Mouse (Mus musculus) stomach, embryonic 14.5 days (tissue): Measurements from ENCODE around the gene Rab25. TPM values are rescaled to one million over a fixed set of nuclear protein-coding genes. Genes with fewer than 3 reads are reported as not detected.
A peak's percentile ranks its signal among the peaks of the same experiment; 100 is the strongest.

Experiments
- ATAC-seq: fragments of 200-750 bp; cut with Nextera tagmentation; 2 replicates; pipeline ENCODE4 v1.8.0; 2017; ENCODE audit warnings: low read depth, moderate TSS enrichment; ENCODE audit not compliant: insufficient number of reproducible peaks, insufficient read depth, low FRiP score
- H3K27ac ChIP-seq: fragments of 300-500 bp; sonication (generic); 2 replicates; pipeline ENCODE4 v1.5.1; 2014; ENCODE audit warnings: mild to moderate bottlenecking, low read length, moderate library complexity, mixed read lengths
- H3K27me3 ChIP-seq: fragments of 300-500 bp; sonication (generic); 2 replicates; pipeline ENCODE4 v1.6.1; 2014; ENCODE audit warnings: low read length, control low read depth, mixed read lengths; ENCODE audit not compliant: control insufficient read depth, insufficient read depth
- H3K36me3 ChIP-seq: fragments of 300-500 bp; sonication (generic); 2 replicates; pipeline ENCODE4 v1.6.1; 2014; ENCODE audit warnings: mild to moderate bottlenecking, control low read depth, low read length, moderate library complexity, mixed read lengths; ENCODE audit not compliant: control insufficient read depth, insufficient read depth
- H3K4me1 ChIP-seq: fragments of 300-500 bp; sonication (generic); 2 replicates; pipeline ENCODE4 v1.6.1; 2014; ENCODE audit warnings: low read length, control low read depth, mixed read lengths; ENCODE audit not compliant: control insufficient read depth, insufficient read depth
- H3K4me2 ChIP-seq: fragments of 300-500 bp; sonication (generic); replicated peaks from 2 replicates; pipeline ENCODE4 v1.6.1; 2014; ENCODE audit warnings: low read depth, low read length, control low read depth
- H3K4me3 ChIP-seq: fragments of 300-500 bp; sonication (generic); 2 replicates; pipeline ENCODE4 v1.5.1; 2014; ENCODE audit warnings: low read depth, low read length, control low read depth
- H3K9ac ChIP-seq: fragments of 300-500 bp; sonication (generic); replicated peaks from 2 replicates; pipeline ENCODE4 v1.6.1; 2014; ENCODE audit warnings: low read depth, mild to moderate bottlenecking, control low read depth, low read length, moderate library complexity, mixed read lengths
- H3K9me3 ChIP-seq: fragments of 300-500 bp; sonication (generic); 2 replicates; pipeline ENCODE4 v1.6.1; 2016; ENCODE audit warnings: low read depth, low read length, control low read depth; ENCODE audit not compliant: control insufficient read depth
- WGBS: fragments of 180-500 bp; shearing (Covaris S2); extraction: QIAGEN DNeasy Blood & Tissue Kit; methylation state at CpG from one replicate; pipeline ENCODE4 v1.1.7; 2014; 5-methylcytosine and 5-hydroxymethylcytosine counted together
- polyA plus RNA-seq: library from polyadenylated mRNA; unstranded; fragments of >200 nt; fragmentation: Nextera tagmentation; extraction: Ambion mirVana; gene quantifications from 2 replicates; pipeline ENCODE4 v1.2.1, GENCODE M21; 2014

The Rab25 gene
- polyA plus RNA-seq, 1 experiment from 2014 or later, result 57.0 TPM

DNA sequence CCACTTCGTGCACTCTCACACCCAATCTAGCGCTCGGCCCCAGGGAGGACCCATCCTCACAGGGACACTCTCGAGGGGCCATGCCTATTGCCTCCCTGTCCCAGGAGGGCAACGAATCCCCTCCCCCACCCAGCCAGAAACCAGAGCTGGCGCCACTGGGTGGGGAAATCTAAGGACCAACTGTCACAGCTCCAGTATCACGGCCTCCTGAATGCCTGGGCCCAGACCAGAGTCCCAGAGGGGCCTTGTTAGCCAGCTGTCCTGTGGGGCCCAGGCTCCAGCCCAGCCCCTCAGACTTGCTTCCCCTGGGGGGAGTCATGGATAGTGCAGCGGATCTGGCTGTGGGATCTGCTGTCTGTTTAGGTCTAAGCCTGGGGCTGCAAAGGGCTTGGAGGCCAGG lies 20.5 kb downstream of the Rab25 start:
- Histone ChIP-seq H3K9ac (peak overlapping the region; percentile 10; the same call in 1 of the 2 replicates), H3K4me3 (no peak overlapping the region), H3K4me1 (peaks cover 29% of the 10 kb centered on the region), H3K4me2 (0 out of 2 replicates have a peak overlapping the region, but pooled peaks have one; percentile 7), H3K27ac (peak overlapping the region; percentile 11; the same call in 1 of the 2 replicates), H3K9me3 (no peaks in the 10 kb centered on the region), H3K27me3 (no peaks in the 10 kb centered on the region), H3K36me3 (peaks cover 9% of the 10 kb centered on the region; the same call in 1 of the 2 replicates)
- ATAC-seq, result no peak
- WGBS, result 36% methylated on average over 8 of the region's 8 CpGs

DNA sequence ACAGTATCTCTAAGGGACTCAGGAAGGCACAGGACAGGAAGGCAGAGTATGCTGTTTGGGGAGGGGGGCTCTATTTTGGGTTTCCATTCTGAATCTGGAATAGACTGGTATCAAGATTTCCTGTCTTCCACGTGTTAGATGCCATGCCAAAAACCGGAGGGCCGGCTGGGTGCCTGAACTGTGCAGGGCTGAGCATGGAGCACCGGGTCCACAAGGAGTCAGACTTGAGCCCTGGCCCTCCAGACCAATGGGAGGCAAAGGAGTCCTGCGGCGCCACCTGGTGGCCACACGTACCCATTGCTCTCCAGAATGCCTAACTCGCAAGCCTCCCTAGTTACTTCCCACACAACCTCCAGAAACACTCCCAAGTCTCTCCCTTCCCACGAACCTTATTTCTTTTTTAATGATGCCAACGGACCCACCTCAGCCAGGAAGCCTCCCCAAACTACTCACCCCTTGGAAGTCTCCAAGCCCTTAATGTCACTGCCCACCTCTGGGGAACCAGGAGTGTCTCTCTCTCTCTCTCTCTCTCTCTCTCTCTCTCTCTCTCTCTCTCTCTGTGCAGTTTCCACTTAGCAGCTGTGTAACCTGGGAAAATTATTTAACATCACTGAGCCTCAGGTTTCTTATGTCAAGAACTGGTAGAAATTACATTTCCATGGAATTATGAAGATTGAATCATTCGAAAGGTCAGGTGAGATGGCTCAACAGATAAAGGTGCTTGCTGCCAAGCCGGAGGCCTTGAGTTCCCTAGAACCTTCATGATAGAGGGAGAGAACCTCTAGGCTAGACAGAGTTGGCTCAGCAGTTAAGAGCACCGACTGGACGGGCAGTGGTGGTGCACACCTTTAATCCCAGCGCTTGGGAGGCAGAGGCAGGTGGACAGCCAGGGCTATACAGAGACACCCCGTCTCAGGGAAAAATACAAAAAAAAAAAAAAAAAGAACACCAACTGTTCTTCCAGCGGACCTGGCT lies 21.7 kb downstream of the Rab25 start:
- no peak overlapping the region for H3K4me2 ChIP-seq
- ATAC-seq, result peak; percentile 80
- H3K9me3 ChIP-seq, result no peaks in the 10 kb centered on the region
- no peaks in the 10 kb centered on the region for H3K27me3 ChIP-seq
- H3K4me1 ChIP-seq, result peaks cover 29% of the 10 kb centered on the region
- peaks cover 9% of the 10 kb centered on the region; the same call in 1 of the 2 replicates for H3K36me3 ChIP-seq
- 34% methylated on average over 17 of the region's 17 CpGs for WGBS
- H3K4me3 ChIP-seq, result no peak overlapping the region
- H3K9ac ChIP-seq, result no peak overlapping the region
- H3K27ac ChIP-seq, result no peak overlapping the region

DNA sequence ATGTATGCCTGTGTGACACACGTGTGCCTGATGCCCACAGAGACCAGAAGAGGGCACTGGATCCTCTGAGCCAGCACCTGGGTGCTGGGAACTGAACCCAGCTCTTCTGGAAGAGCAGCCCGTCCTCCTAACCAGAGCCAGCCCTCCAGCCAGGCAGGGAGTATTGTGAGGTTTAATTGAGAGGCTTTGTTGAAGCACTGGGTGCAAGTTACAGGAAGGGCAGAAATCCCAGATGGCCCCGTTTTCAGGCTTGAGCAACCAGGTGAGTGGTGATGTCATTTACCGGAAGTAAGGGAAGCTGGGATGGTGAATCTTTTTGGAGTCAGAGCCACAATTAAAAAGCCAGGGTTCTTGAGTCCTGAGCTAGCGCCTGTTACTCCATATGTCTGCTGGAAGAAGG lies 23.1 kb downstream of the Rab25 start:
- no peak overlapping the region for H3K9ac ChIP-seq
- no peak overlapping the region for H3K4me3 ChIP-seq
- peaks cover 9% of the 10 kb centered on the region; the same call in 1 of the 2 replicates for H3K36me3 ChIP-seq
- no peaks in the 10 kb centered on the region for H3K9me3 ChIP-seq
- peaks cover 24% of the 10 kb centered on the region for H3K4me1 ChIP-seq
- H3K27me3 ChIP-seq, result no peaks in the 10 kb centered on the region
- no peak overlapping the region for H3K27ac ChIP-seq
- WGBS, result 92% methylated on average over 5 of the region's 5 CpGs
- H3K4me2 ChIP-seq, result no peak overlapping the region
- no peak for ATAC-seq

DNA sequence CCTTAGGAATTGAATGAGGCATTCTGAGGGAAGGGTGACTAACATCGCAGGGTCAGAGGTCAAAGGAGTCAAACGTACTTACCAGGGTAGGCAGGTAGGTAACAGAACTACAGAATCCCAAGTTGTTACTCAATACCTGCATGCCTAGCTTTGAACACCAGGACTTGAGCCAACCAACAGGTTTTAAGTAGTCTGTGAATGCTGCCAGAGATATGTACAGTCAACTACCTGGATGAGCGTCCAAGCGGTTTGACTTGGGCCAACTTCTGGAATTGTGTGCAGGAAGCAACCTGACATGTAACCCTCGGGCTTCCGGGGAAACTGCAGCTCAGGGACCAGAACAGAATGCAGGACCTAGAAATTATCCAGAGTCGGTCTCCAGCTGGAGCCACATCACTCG lies 25.1 kb downstream of the Rab25 start:
- H3K36me3 ChIP-seq, result peaks cover 9% of the 10 kb centered on the region; the same call in 1 of the 2 replicates
- no peaks in the 10 kb centered on the region for H3K27me3 ChIP-seq
- no peaks in the 10 kb centered on the region for H3K9me3 ChIP-seq
- H3K4me3 ChIP-seq, result no peak overlapping the region
- WGBS, result 82% methylated on average over 8 of the region's 8 CpGs
- H3K9ac ChIP-seq, result no peak overlapping the region
- H3K27ac ChIP-seq, result no peak overlapping the region
- no peak for ATAC-seq
- peaks cover 10% of the 10 kb centered on the region; the same call in 1 of the 2 replicates for H3K4me1 ChIP-seq
- no peak overlapping the region for H3K4me2 ChIP-seq

DNA sequence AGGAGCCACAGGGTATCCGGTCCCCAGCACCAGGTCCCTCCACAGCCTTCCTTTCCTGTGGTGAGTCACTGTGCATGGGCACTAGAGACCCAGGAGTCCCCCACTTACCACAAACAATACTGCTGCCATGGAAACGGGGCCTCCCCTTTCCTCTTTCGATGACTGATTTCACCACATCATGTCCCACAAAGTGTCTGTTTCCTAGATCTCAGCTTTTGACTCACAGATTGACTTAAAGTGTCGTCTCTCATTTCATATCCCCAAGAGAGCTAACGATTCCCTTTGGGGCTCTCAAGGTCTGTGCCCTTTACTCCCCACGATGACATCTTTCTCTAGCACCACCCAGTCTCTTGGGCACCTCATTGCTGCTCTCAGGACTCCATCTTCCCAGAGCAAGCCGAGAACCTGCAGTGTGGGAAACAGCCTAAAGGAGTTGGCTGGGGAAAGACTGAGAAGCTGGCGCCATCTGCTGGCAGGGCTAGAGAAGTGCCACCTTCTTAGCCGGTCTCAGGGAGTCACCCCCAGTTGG lies 26.2 kb downstream of the Rab25 start:
- H3K36me3 ChIP-seq, result peaks cover 9% of the 10 kb centered on the region; the same call in 1 of the 2 replicates
- ATAC-seq, result no peak
- H3K27me3 ChIP-seq, result no peaks in the 10 kb centered on the region
- H3K4me3 ChIP-seq, result no peak overlapping the region
- no peak overlapping the region for H3K27ac ChIP-seq
- H3K4me2 ChIP-seq, result no peak overlapping the region
- no peaks in the 10 kb centered on the region for H3K9me3 ChIP-seq
- peaks cover 3% of the 10 kb centered on the region; the same call in 1 of the 2 replicates for H3K4me1 ChIP-seq
- 35% methylated on average over 9 of the region's 9 CpGs for WGBS
- no peak overlapping the region for H3K9ac ChIP-seq

DNA sequence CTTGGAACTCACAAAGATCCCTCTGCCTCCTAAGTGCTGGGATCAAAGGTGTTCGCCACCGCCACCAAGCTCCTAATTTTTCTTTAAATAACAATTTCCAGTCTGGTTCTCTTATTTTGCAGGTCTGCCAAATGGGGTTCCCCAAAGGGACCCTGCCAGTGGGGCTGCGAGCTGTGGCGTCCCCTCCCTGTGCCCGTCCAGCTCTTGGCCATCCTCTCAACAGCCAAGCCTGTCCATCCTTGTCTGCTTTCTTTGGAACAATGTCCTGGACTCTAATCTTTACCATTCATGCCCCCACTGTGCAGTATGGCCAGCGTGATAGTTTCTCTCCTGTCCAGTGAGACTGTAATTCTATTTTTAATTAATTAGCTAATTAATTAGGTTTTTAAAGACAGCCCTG lies 26.9 kb downstream of the Rab25 start:
- ATAC-seq, result no peak
- peaks cover 9% of the 10 kb centered on the region; the same call in 1 of the 2 replicates for H3K36me3 ChIP-seq
- no peak overlapping the region for H3K27ac ChIP-seq
- no peaks in the 10 kb centered on the region for H3K4me1 ChIP-seq
- no peaks in the 10 kb centered on the region for H3K27me3 ChIP-seq
- H3K9ac ChIP-seq, result no peak overlapping the region
- H3K9me3 ChIP-seq, result no peaks in the 10 kb centered on the region
- H3K4me3 ChIP-seq, result no peak overlapping the region
- H3K4me2 ChIP-seq, result no peak overlapping the region
- 93% methylated on average over 6 of the region's 6 CpGs for WGBS

DNA sequence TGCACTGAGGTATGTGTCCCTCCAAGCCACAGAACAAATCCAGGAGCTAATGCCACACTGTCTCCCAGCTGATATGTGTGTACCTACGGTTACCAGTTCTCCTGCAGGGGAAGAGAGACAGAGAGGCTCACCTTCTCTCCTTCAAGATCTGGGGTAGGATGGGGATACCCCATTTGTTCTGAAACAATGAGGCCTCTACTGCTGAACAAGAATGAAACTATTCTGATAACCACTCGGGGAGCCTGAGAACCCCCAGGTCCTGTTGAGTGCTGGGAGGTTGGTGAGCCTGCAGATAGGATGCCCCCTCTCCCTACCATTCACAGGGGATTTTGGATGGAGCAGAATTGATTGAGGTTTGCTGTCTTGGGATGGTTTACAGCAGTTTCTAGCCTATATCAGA lies 28.0 kb downstream of the Rab25 start:
- Histone ChIP-seq H3K9me3 (no peaks in the 10 kb centered on the region), H3K27ac (no peak overlapping the region), H3K4me2 (no peak overlapping the region), H3K4me1 (no peaks in the 10 kb centered on the region), H3K4me3 (no peak overlapping the region), H3K36me3 (peaks cover 9% of the 10 kb centered on the region; the same call in 1 of the 2 replicates), H3K9ac (no peak overlapping the region), H3K27me3 (no peaks in the 10 kb centered on the region)
- ATAC-seq, result no peak
- 77% methylated on average over 2 of the region's 2 CpGs for WGBS

DNA sequence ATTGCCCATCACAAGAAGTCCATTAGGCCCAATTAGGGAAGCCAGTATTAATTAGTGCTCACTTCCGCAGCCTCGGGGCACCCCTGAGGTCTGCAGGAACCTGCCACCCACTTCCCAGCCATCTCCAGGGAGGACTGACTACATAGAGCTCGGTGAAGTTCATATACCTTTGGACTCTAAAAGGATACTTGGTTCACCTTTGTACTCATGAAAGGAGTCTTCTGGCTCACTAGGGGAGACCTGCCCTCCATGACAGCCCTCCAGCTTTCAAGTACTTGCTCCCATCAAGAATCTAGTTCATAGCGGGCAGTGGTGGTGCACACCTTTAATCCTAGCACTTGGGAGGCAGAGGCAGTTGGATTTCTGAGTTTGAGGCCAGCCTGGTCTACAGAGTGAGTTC lies 29.7 kb downstream of the Rab25 start:
- Histone ChIP-seq H3K27ac (no peak overlapping the region), H3K4me1 (no peaks in the 10 kb centered on the region), H3K27me3 (no peaks in the 10 kb centered on the region), H3K9ac (no peak overlapping the region), H3K4me3 (no peak overlapping the region), H3K4me2 (no peak overlapping the region), H3K9me3 (no peaks in the 10 kb centered on the region), H3K36me3 (peaks cover 3% of the 10 kb centered on the region; the same call in 1 of the 2 replicates)
- 86% methylated on average over 4 of the region's 4 CpGs for WGBS
- no peak for ATAC-seq
